Mouse (Mus musculus) heart, embryonic 16.5 days (tissue): ENCODE data around the gene 1700022I11Rik. TPM values are rescaled to one million over a fixed set of nuclear protein-coding genes. Genes with fewer than 3 reads are reported as not detected.
A peak's percentile ranks its signal among the peaks of the same experiment; 100 is the strongest.
"Not testable (repeated sequence)": the region's sequence is repeated elsewhere in the genome, so short reads cannot be mapped to it uniquely, and the experiment has no call there.

Experiments used
- ATAC-seq: fragments of 200-750 bp; cut with Nextera tagmentation; replicated peaks from 2 replicates; pipeline ENCODE4 v1.8.0; 2017; ENCODE audit warnings: moderate number of reproducible peaks; ENCODE audit not compliant: insufficient read depth, low FRiP score; ENCODE audit errors: extremely low read depth
- H3K27ac ChIP-seq: fragments of 300-500 bp; sonication (generic); 2 replicates; pipeline ENCODE4 v1.5.1; 2014; ENCODE audit warnings: mild to moderate bottlenecking, low read length, control low read depth, moderate library complexity
- H3K27me3 ChIP-seq: fragments of 300-500 bp; sonication (generic); 2 replicates; pipeline ENCODE4 v1.6.1; 2014; ENCODE audit warnings: low read length, mixed read lengths; ENCODE audit not compliant: control insufficient read depth, insufficient read depth
- H3K36me3 ChIP-seq: fragments of 300-500 bp; sonication (generic); 2 replicates; pipeline ENCODE4 v1.6.1; 2014; ENCODE audit not compliant: control insufficient read depth, insufficient read depth
- H3K4me1 ChIP-seq: fragments of 300-500 bp; sonication (generic); 2 replicates; pipeline ENCODE4 v1.6.1; 2014; ENCODE audit warnings: low read length, mixed read lengths; ENCODE audit not compliant: control insufficient read depth, insufficient read depth
- H3K4me2 ChIP-seq: fragments of 300-500 bp; sonication (generic); 2 replicates; pipeline ENCODE4 v1.6.1; 2014; ENCODE audit warnings: low read depth, mild to moderate bottlenecking, control low read depth, low read length
- H3K4me3 ChIP-seq: fragments of 300-500 bp; sonication (generic); 2 replicates; pipeline ENCODE4 v1.5.1; 2014; ENCODE audit warnings: mild to moderate bottlenecking, control low read depth, low read length
- H3K9ac ChIP-seq: fragments of 300-500 bp; sonication (generic); 2 replicates; pipeline ENCODE4 v1.6.1; 2014; ENCODE audit warnings: low read length, control low read depth
- H3K9me3 ChIP-seq: fragments of 300-500 bp; sonication (generic); replicated peaks from 2 replicates; pipeline ENCODE4 v1.6.1; 2016; ENCODE audit warnings: low read length; ENCODE audit not compliant: control insufficient read depth
- WGBS: fragments of 180-500 bp; shearing (Covaris S2); extraction: QIAGEN DNeasy Blood & Tissue Kit; methylation state at CpG from one replicate; pipeline ENCODE4 v1.1.7; 2014; 5-methylcytosine and 5-hydroxymethylcytosine counted together
- polyA plus RNA-seq: library from polyadenylated mRNA; unstranded; fragments of >200 nt; fragmentation: Nextera tagmentation; extraction: Ambion mirVana; gene quantifications from 2 replicates; pipeline ENCODE4 v1.2.1, GENCODE M21; 2015

The 1700022I11Rik gene
- polyA plus RNA-seq, 1 experiment from 2014 or later, result 1.4 TPM

DNA sequence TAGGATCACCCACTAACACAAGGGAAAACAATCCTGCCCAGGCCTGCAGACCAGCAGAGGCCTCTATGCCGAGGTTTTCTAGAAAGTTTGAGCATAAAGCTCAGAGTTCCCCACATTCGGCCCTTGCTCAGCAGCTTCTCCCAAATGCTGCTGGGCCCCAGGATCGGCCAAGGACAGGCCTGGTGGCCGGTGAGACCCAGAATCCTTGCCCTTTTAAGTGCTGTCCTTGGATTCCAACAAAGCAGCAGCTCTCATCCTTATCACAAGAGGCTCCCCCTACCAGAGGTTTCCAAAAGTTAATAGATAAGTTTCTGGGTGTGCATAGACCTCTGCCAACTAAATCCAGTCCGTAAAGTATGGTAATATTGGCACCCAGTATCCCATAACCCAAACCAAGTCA lies 4.5 kb downstream of the 1700022I11Rik start:
- WGBS, result 45% methylated on average over 5 of the region's 5 CpGs
- Histone ChIP-seq H3K4me2 (no peak overlapping the region), H3K27ac (no peak overlapping the region), H3K9ac (no peak overlapping the region), H3K36me3 (peaks cover 8% of the 10 kb centered on the region), H3K4me3 (no peak overlapping the region), H3K9me3 (no peaks in the 10 kb centered on the region), H3K4me1 (peaks cover 8% of the 10 kb centered on the region; the same call in 1 of the 2 replicates), H3K27me3 (no peaks in the 10 kb centered on the region)
- no peak for ATAC-seq

GRCm38 (mm10) chr4:42978062-42978461 lies 8.7 kb downstream of the 1700022I11Rik start:
- no peak overlapping the region for H3K27ac ChIP-seq
- no peak for ATAC-seq
- H3K9me3 ChIP-seq, result no peaks in the 10 kb centered on the region
- H3K27me3 ChIP-seq, result no peaks in the 10 kb centered on the region
- no peak overlapping the region for H3K9ac ChIP-seq
- no peak overlapping the region for H3K4me3 ChIP-seq
- peaks cover 8% of the 10 kb centered on the region; the same call in 1 of the 2 replicates for H3K4me1 ChIP-seq
- H3K36me3 ChIP-seq, result peaks cover 29% of the 10 kb centered on the region
- no peak overlapping the region for H3K4me2 ChIP-seq
- 91% methylated on average over 4 of the region's 4 CpGs for WGBS

GRCm38 (mm10) chr4:42980467-42980866 lies 11.1 kb downstream of the 1700022I11Rik start:
- H3K4me2 ChIP-seq, H3K27me3 ChIP-seq, H3K9me3 ChIP-seq, H3K4me1 ChIP-seq, ATAC-seq, H3K9ac ChIP-seq, H3K27ac ChIP-seq, H3K4me3 ChIP-seq: not testable (repeated sequence)
- H3K36me3 ChIP-seq, result peaks cover 53% of the 10 kb centered on the region
- 90% methylated on average over 7 of the region's 8 CpGs for WGBS

DNA sequence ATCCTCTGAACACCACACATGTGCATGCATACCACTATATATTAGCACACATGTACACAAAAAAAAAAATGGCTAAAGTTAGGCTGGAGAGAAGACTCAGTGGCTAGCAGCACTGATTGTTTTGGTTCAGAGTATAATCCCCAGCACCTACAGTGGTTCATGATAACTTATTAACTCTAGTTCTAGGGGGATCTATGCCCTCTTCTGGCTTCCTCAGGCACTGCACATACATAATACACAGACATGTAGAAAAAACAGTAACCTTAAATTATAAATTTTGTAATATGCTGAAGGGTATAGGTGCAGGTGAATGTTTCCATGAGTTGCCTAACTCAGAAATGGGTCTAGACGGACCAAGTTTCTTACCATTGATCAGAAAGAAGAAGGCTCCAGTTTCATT lies 18.9 kb downstream of the 1700022I11Rik start:
- Histone ChIP-seq H3K27ac (no peak overlapping the region), H3K4me3 (no peak overlapping the region), H3K36me3 (peaks cover 89% of the 10 kb centered on the region), H3K9ac (no peak overlapping the region), H3K4me1 (no peaks in the 10 kb centered on the region), H3K27me3 (no peaks in the 10 kb centered on the region), H3K4me2 (no peak overlapping the region), H3K9me3 (no peaks in the 10 kb centered on the region)
- no peak for ATAC-seq
- WGBS, result 88% methylated on average over 1 of the region's 1 CpGs

GRCm38 (mm10) chr4:42998022-42998421 lies 28.6 kb downstream of the 1700022I11Rik start:
- no peak for ATAC-seq
- Histone ChIP-seq H3K4me1 (peaks cover 23% of the 10 kb centered on the region), H3K4me2 (peak overlapping the region; percentile 94), H3K4me3 (peak overlapping the region; percentile 94), H3K9me3 (no peaks in the 10 kb centered on the region), H3K27me3 (no peaks in the 10 kb centered on the region), H3K9ac (peak overlapping the region; percentile 11), H3K36me3 (peaks cover 29% of the 10 kb centered on the region), H3K27ac (peak overlapping the region; percentile 74)
- 20% methylated on average over 2 of the region's 2 CpGs for WGBS

- Histone ChIP-seq H3K36me3 (peaks cover 13% of the 10 kb centered on the region), H3K4me1 (peaks cover 23% of the 10 kb centered on the region), H3K27ac (peak overlapping the region; percentile 100), H3K9ac (peak overlapping the region; percentile 100), H3K4me3 (peak overlapping the region; percentile 94), H3K4me2 (peak overlapping the region; percentile 94), H3K9me3 (no peaks in the 10 kb centered on the region), H3K27me3 (no peaks in the 10 kb centered on the region)
- peak; percentile 82 for ATAC-seq
- under 1% methylated on average over 48 of the region's 51 CpGs for WGBS
These were observed 30.2 kb downstream of the 1700022I11Rik start for GRCm38 (mm10) chr4:42999451-43000140.

DNA sequence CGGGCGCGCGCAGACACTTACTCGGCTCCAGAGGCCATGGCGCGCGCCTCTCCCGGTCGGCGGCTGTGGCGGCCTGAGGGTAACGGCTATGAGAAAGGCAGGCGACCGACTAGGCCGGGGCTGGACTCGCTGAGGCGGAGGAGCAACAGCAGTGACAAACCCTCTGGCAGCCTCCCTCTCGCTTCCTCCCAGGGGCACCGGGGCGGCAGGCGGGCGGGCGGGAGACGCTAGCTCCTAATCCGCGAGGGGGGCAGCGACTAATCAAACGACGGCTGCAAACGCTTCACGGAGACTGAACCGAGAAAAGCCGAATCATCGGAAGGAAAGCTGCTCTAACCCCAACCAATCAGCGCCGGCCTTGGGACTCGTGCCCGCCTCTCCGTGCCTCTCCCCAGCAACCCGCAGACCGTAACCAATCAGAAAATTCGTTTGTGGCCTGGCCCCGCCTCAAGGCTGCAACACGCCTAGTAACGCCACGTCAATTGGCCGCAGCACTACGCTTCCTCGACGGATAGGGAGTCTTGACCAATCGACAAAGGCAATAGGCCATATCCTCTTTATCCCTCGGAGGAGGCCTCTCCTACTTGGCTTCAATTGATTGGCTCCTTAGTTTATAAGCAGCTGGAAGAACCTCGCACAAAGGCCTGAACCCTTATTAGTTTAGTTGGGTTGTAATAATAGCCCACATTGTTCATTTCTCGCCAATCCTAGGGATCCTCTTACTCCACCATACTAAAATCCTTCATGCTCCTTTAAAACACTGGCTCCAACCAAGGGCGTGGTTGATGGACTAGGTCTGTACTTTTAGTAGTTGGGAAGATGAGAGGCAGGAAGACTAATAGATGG lies 31.0 kb downstream of the 1700022I11Rik start, which contains the start of gene Vcp:
Gene Vcp (minus strand): TSS at position 367 of the 846 bp plus-strand sequence.
- WGBS, result 1% methylated on average over 46 of the region's 56 CpGs

GRCm38 (mm10) chr4:43001272-43001671 lies 31.9 kb downstream of the 1700022I11Rik start:
- Histone ChIP-seq H3K4me1 (peaks cover 23% of the 10 kb centered on the region), H3K27me3 (no peaks in the 10 kb centered on the region), H3K9ac (no peak overlapping the region), H3K27ac (peak overlapping the region; percentile 88; the same call in 1 of the 2 replicates), H3K4me2 (no peak overlapping the region), H3K36me3 (0 out of 2 replicates have a peak, but pooled peaks cover 4% of the 10 kb centered on the region), H3K9me3 (no peaks in the 10 kb centered on the region), H3K4me3 (no peak overlapping the region)
- ATAC-seq, result no peak
- 87% methylated on average over 2 of the region's 2 CpGs for WGBS

More for the DNA sequence above, 31.0 kb downstream of the 1700022I11Rik start, which contains the start of gene Vcp:
- Histone ChIP-seq H3K4me3 (peak within 1 kb of the TSS; percentile 94), H3K27ac (peak within 1 kb of the TSS; percentile 100), H3K9ac (peak within 1 kb of the TSS; percentile 100), H3K4me1 (peaks cover 23% of the 10 kb centered on the region), H3K4me2 (peak within 1 kb of the TSS; percentile 94)
- not testable (repeated sequence) for H3K27me3 ChIP-seq, H3K9me3 ChIP-seq, H3K36me3 ChIP-seq
- peak; percentile 98 for ATAC-seq
